Mouse (Mus musculus) kidney, postnatal 36 days (tissue): ENCODE measurements around the gene Atf2.
A peak's percentile ranks its signal among the peaks of the same experiment; 100 is the strongest.
"Not testable (repeated sequence)": the region's sequence is repeated elsewhere in the genome, so short reads cannot be mapped to it uniquely, and the experiment has no call there.

Source experiments
- DNase-seq, 2 experiments: peaks; one replicate each; pipeline ENCODE4 v3.0.0; 2021 to 2022; ENCODE audit warnings: mixed read lengths in 2 of 2

The Atf2 gene

DNA sequence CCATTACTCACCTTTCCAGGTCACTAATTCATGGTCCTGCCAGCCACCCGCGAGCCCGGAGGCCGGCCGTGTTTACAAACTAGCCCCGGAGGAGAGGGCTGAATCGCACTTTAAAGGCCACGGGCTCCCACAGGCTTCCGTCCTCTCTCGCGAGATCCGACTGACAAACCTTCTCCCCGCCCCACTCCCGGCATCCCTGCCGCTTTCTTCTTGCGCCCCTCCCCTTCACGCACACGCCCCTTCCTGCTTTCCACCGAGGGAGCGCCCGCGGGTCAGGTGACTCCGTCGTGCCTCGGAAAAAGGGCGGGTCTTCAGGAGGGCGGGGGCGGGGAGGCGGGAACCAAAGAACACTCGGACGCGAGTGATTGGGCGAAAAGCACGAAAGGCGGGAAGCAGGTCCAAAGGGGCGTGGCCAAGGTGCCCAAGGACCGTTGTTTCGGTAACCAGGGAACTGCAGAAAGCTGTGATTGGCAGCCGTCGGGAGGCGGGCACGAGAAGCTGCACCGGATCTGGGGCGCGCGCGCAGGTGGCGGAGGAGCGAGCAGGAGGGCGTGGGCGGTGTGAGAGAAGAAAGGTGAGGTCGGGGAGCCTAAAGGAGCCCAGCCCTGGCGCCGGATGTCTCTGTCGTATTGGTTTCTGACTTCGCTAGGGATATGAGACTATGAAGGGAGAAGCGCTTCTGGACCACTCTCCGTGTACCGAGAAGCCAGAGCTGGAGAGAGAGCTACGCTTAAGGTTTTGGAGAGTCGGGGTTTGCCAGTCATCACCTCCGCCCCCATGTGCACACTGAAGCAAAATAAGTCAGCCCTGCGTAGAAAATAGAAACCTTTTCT is at the start of gene Atf2:
Gene Atf2 (minus strand): TSS at position 176 of the 833 bp plus-strand sequence.
- peak; percentile 100 for DNase-seq

DNA sequence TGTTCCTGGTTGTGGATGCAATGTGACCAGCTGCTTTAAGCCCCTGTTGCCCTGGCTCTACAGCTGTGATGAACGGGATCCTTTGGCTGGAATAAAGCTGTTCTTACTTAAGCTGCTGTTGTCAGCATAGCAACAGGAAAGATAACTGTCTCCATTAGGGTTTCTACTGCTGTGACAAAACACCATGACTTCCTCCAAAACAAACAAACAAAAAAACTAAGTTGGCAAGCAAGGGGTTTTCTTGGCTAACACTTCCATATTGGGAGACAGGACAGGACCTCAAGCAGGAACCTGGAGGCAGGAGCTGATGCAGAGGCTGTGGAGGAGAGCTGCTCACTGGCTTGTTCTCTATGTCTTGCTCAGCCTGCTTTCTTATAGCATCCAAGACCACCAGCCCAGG is 48.8 kb upstream of the Atf2 start:
- DNase-seq, result no peak

DNA sequence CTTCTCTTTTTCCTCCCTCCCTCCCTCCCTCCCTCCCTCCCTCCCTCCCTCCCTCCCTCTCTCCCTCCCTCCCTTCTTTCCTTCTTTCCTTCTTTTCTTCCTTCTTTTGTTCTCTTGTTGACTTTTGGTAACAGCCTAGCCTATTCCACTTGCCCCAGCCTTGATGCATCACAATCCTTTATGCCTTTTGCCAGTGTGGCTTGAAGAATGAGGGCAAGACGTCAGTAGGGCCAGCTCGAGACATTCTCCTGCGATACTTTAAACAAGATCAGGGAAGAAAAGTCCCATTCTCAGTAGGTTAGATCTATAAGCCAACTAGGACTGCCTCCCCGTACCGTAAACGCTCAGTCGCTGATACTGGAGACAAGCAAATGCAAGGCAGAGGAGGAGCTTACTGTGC is 48.0 kb upstream of the Atf2 start:
- DNase-seq, result no peak

DNA sequence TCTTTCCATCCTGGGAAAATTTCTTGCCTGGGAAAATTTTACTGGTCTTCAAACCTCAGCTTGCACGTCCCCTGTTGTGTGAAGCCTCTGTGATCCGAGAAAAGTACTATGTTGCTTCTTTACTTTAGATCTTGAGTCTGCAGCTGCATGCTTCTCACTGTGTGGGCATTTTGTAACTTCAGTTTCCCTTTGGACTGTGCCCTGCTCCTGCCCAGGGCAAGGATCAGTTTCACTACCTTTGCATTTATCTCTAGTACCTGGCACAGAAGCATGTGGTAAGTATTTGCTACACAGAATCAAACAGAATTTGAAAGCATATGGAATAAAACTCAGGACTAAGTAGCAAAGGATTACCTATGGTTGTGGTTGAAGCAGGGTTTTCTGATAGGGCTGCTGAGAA is 46.5 kb upstream of the Atf2 start:
- DNase-seq, result peak; percentile 58 to 74

DNA sequence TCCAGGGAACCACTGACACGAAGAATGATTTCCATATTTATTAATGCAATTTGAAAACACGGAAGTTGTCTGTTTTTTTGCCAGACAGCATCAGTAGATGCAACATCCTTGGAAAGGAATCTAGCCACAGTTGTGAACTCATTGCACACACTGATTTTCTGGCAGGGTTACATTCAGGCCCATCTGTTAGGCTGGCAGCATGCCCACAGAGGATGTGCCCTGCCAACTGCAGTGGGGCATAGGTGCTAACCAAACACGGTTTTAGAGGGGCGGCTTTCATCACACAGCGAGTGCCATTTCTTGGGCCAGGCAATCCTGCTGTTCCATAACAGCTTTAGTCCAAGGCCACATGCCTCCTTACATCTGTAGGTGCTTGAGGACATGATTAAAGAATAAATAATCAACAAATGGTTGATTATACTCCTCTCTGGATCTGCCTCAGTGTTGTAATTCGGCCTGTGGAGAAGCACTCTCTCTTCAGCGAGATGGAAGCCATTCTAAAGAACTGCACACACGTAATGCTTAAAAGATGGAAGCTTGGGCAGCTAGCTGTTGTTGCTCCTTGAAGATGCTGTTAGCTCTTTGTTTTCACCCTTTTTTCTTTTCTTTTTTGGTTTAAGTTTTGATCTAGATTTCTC is 40.4 kb upstream of the Atf2 start:
- DNase-seq, result no peak

DNA sequence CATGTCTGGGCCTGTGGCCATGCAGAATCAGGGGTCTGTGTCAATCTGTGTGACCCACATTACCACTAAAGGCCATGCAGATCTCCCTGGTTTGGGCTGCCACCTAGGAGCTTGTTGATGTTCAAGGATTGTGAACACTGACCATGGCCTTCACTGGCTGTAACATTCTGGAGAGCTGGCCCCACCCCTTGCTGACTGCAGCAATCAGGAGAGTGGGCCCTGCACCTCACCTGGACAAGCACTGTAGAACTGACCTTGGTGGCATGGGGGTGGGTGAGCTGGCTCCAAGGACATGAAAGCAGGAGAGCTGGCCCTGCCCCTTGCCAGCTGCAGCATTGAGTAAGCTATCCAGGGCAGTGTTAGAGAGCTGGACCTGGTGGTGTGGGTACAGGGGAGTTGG is 35.3 kb upstream of the Atf2 start:
- DNase-seq, result no peak

DNA sequence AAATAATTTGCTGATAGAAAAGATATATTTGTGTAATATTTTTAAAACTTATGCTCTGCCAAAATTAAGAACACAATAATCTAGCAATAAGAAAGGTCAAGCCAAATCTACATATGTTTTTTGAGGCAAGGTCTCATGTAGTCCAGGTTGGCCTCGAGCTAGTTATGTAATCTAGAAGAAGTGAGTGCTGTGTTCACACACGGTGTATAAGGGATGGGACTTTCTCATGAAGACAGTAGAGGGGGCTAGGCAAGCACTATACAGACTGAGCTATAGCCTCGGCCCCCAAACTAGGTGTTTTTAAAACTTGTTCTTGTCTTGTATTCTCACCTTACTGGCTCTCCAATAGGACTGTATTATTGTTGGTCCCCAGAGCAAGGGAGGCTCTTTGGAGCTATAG is 33.1 kb upstream of the Atf2 start:
- DNase-seq, result no peak

DNA sequence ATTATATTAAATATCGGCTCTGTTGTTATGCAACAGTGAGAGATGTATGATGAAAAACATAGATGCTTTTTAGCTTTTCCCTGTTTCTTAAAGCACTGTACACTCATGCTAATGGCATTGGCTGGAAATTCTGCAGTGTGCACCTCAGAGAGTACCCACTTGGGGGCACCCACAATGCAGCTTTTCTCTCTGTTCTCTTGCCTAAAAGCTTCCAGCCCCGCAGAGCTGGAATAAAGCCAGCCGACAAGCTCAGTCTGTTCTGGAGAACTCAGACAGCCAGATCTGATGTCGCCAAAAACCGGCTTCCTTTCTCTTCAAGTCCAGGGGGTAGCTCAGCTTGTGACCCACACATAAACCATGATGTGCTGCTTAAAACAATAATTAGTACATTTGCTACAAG is 32.6 kb upstream of the Atf2 start:
- DNase-seq, result peak; percentile 83 to 92

DNA sequence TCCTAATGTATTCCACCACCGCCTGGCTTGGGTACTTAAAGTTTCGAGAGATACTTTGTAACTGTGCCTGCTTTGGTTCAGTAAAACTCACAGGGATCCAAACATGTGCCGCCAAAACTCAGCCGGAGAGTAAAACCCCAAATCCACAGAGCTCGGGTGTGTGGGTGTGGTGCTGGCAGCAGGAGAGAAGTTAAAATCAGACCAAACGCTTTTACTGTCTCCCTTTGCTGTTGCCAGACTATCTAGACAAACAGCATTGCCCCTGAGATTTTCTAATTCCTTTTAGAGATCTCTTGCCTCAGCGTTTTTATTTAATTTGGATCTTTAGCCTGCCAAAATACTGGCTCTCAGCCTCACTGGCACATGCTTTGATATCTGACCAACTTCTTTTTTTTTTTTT is 27.2 kb upstream of the Atf2 start:
- DNase-seq, result no peak

DNA sequence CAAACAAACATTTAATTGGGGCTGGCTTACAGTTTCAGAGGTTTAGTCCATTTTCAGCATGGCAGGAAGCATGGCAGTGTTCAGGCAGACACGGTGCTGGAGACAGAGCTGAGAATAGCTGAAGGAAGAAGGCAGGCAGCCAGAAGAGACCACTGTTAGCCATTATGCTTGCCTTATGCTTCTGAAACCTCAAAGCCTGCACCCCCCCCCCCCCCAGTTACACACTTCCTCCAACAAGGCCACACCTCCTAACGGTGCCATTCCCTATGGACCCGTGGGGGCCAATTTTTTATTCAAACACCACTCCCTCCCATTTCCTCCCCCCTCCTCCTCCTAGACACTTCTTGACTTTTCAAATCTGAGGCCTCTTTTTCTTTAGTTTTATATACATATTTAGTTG is 19.8 kb upstream of the Atf2 start:
- DNase-seq, result no peak

DNA sequence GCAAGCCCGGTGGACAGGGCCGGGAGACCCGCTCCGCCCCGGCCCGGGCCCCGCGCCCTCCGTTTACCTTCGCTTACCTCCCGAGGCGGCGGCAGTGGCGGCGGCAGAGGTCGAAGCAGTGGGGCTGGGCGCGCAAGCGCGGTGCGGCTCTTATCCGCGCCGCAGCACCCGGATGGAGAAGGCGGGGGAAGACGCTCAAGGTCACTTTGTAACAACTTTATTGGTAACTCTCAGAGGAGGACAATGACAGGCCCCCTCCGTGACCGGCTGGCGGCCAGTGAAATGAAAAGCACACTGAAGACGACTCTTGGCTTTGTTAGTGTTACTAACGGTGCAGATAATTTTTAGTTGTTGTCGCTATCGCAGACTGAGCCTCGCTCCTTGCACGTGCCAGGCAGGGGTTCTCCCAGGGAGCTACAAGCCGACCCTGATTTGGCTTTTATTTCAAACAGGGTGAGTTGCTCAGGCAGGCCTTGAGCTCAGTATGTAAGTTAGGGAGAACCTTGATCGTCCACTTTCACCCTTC is 18.8 kb upstream of the Atf2 start, which contains the start of gene Atp5g3:
Gene Atp5g3 (minus strand): TSS at position 152 of the 526 bp plus-strand sequence.
- peak; percentile 93 to 95 for DNase-seq

DNA sequence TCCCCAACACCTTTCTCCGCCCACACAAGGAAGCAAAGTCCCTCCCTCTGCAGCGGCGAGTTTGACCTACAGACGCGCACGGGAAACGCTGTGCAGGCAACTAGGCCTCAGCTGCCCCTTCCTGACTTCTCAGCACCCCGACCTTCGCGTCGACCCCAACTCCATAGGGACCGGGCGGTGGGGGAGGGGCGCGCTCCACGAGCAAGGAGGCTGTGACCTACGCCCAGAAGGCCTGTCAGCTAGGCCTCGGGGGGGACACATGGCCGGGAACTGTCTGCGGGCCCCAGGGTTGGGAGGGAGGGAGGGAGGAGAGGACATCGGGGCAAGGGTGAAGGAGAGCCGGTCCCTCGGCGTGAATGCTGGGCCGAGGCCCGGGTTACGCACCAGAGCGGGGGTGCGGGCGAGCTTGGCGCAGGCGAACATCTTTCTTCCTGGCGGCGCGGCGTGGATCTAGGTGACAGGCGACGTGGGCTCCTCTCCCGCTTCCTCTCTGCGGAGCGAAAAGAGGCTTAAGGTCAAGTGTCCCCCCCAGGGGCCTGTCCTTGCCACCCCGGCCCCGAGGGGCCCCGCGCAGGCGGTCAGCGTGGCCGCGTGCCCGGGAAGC is 18.2 kb upstream of the Atf2 start:
- peak; percentile 60 to 78 for DNase-seq

DNA sequence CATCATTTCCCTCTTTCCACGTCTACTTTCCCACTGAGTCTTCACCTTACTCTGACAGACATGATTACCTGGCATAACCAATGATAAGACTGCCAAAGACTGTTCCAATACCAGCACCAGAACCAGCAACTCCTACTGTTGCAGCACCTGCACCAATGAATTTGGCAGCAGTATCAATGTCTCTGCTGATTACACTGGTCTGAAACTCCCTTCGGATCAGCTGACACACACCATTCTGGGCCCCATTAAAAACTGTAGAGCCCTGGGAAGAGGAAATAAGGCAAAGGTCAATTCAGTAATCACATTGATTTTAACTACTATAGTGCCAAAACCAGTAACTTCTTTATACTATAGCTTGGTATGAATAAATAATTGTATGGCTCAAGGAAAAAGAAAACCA is 16.7 kb upstream of the Atf2 start:
- no peak for DNase-seq

DNA sequence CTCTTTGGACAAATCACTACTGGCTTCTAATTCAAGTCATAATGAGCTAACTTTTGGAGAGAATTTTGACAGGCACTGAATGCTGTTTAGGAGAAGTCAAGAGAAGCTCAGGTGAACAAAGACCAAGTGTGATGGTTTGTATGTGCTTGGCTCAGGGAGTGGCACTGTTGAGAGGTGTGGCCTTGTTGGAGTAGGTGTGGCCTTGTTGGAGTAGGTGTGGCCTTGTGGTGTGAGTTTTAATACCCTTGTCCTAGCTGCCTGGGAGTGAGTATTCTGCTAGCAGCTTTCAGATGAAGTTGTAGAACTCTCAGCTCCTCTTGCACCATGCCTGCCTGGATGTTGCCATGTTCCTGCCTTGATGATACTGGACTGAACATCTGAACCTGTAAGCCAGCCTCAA is 12.2 kb upstream of the Atf2 start:
- DNase-seq, result not testable (repeated sequence)

DNA sequence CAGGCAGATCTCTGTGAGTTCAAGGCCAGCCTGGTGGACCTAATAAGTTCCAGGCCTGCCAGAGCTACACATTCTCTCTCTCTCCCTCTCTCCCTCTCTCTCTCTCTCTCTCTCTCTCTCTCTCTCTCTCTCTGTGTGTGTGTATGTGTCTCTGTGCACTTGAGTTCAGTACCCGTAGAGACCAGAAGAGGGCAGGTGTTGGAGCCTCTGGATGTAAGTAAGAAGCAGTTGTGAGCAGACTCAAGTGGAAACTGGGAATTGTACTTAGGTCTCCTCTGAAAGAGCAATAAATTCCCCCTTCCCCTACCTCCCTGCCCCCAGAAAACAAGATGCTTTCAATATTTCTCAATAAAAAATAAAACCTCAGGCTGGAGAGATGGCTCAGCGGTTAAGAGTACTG is 11.1 kb upstream of the Atf2 start:
- no peak for DNase-seq

DNA sequence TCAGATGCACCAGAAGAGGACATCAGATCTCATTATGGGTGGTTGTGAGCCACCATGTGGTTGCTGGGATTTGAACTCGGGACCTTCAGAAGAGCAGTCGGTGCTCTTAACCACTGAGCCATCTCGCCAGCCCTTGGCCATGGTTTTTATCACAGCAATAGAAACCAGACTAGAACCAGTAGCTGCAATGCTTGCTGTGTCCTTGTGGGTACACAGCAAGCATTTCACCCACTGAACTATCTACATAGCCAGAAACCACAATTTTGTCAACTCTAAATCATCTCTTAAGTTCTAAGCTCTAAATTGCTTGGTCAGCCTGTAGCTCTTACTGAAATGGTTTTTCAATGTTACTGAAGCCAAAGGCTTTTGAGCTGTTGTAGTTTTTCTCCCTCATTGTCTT is 9.9 kb upstream of the Atf2 start:
- not testable (repeated sequence) for DNase-seq

DNA sequence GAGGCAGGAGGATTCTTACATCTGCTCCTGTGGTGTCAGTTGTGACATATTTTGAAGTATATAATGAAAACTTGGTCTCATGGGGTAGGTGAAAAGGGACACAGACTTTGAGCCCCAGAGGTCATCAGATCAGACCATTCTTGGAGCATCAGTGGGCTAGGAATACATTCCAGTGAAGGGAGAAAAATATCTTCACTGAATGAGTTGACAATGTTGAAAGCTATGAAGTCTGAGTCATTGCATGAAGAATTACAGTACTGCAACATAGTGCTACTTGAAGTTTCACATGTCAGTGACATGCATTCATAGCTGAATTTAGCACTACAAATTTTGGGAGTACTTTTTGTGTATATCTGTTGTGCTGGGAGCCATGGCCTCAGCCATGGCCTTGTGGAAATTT is 8.7 kb upstream of the Atf2 start:
- DNase-seq, result no peak

DNA sequence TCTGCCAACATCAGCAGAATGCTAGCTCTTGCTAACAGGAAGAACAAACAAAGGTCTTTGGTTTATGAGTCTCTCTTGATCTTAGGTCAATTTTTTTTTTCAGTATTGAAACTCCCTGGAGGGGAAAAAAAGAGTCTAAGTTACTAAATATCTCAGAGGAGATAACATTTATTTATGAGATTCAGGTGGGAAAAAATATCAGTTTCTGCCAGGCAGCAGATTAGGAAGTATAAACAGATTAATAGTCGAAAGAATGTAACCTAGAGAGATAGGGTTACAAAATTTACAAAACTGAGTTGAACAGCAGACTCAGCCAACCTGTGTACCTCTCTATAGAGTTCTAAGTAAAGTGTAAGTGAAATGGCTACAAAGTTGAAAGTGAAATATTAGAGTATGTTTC is 7.9 kb upstream of the Atf2 start:
- no peak for DNase-seq

DNA sequence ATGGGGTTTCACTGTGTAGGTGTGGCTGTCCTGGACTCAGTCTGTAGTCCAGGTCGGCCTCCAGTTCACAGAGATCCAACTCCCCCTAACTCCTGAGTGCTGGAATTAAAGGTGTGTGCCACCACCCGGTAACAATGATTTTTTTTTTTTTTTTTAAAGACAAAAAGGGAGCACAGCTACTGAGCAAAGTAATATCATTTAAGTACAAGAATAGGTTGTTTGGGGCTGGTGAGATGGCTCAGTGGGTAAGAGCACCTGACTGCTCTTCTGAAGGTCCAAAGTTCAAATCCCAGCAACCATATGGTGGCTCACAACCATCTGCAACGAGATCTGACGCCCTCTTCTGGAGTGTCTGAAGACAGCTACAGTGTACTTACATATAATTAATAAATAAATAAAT is 4.5 kb upstream of the Atf2 start:
- DNase-seq, result not testable (repeated sequence)

DNA sequence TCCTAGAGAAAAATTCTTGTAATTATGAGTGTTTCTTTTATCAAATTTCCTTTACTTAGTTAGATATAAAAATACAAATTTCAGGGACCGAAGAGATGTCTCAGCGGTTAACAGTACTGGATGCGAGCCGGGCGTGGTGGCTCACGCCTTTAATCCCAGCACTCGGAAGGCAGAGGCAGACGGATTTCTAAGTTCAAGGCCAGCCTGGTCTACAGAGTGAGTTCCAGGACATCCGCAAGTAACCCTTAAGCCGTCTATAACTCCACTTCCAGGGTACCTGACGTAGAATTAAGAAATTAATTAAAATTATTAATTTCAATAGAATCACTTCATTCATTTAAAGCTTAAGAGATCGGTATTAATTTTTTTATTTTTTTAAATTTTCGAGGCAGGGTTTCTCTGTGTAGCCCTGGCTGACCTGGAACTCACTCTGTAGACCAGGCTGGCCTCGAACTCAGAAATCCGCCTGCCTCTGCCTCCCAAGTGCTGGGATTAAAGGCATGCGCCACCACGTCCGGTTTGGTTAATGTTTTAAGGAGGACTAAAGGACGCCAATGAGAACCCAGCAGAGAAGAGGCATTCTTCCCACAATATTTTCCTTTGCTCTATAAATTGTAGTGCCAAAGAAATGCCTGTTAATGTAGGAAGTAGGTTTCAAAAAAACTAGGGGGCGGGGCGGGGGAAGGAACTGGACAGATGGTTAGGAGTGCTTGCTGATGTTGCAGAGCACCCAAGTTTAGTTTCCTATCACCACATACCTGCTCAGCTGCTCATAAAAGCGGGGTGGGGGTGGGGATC is 1.2 kb upstream of the Atf2 start:
- DNase-seq, result no peak

DNA sequence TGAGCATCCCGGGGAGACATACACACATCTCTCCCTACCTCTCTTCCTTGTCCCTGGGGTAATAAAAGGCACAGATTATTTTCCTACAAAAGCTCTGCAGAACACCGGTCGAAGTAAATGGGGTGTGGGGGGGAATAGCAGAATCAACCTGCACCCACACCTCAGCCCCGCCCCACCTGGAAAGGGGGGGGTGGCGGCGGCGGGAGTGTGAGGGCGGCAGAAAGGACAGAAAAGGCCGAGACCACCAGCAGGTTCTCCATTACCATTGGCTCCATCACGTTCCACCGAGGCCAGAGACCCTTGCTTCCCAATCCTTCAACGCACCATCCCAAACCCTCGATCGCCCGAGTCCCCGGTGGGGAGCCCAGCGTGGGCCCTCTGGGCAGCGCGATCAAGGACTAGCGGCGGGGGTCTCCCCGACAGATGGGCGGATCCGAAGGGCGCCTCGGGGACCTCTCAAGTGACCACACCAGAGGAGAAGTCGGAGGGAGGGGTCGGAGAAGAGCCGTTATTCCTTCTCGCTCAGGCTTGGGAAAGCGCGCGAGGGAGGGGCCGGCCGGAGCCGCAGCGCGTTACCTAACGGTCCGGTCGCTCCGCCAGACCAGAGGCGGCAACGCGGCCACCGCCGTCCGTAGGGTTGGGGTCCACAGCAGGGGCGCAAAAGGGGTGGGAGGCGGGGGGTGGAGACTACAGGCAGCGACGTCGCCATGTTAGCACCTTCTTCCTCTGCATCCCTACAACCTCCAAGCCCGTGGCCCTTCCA is 557 bp downstream of the Atf2 start:
- DNase-seq, result peak; percentile 28 to 29

DNA sequence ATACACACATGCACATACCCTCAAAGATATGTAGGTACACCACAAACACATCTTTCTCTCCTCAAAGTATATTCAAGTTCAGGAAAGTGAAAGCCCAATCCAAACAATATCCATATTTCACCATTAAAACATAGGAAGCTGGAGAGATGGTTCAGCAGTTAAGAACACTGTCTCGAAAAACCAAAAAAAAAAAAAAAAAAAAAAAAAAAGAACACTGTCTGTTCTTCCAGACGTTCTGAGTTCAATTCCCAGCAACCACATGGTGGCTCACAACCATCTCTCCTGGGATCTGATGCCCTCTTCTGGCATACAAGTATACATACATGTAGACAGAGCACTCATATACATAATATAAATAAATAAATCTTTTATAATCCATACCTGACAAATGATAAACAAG is 6.4 kb downstream of the Atf2 start:
- DNase-seq, result no peak
